Mouse (Mus musculus) bone marrow macrophage, adult 2 months (primary cell): ENCODE results near the gene Tmprss11g. TPM values are rescaled to one million over a fixed set of nuclear protein-coding genes. Genes with fewer than 3 reads are reported as not detected.

Source experiments
- H3K27ac ChIP-seq: 2 replicates; pipeline ENCODE4 v1.5.1; 2012; ENCODE audit warnings: low read depth, low read length; ENCODE audit not compliant: insufficient read depth
- H3K4me1 ChIP-seq: 2 replicates; pipeline ENCODE4 v1.6.1; 2012; ENCODE audit warnings: low read length; ENCODE audit not compliant: control insufficient read depth, insufficient read depth
- H3K4me3 ChIP-seq: 2 replicates; pipeline ENCODE4 v1.5.1; 2012; ENCODE audit warnings: mild to moderate bottlenecking, low read length, moderate library complexity; ENCODE audit not compliant: insufficient read depth
- CTCF ChIP-seq: IDR thresholded peaks from 2 replicates; pipeline ENCODE4 v1.5.1; 2012; ENCODE audit warnings: low read depth, mild to moderate bottlenecking, low read length, moderate library complexity
- POLR2A ChIP-seq: IDR thresholded peaks from 2 replicates; pipeline ENCODE4 v1.6.1; 2012; ENCODE audit warnings: mild to moderate bottlenecking, low read depth, low read length, borderline replicate concordance
- polyA plus RNA-seq: library from polyadenylated mRNA; stranded (reverse); fragments of >200 nt; gene quantifications from 2 replicates; pipeline ENCODE4 v1.2.4, GENCODE M21; 2012; ENCODE audit not compliant: missing spikeins, insufficient read depth, insufficient read length

Tmprss11g gene
- polyA plus RNA-seq, 1 experiment, result not detected

- H3K27ac ChIP-seq, result no peak overlapping the region
- TF ChIP-seq CTCF (no peak), POLR2A (no peak)
- no peaks in the 10 kb centered on the region for H3K4me1 ChIP-seq
- H3K4me3 ChIP-seq, result no peak overlapping the region
Observed at GRCm38 (mm10) chr5:86438548-86438947, 79.9 kb downstream of the Tmprss11g start.

Other genes starting within 250 kb of the Tmprss11g start
- not detected in 2 replicates for gene Tmprss11c, start 229.3 kb downstream of the Tmprss11g start, polyA plus RNA-seq
- not detected in 2 replicates for gene Tmprss11d, start 145.2 kb downstream of the Tmprss11g start, polyA plus RNA-seq
- 0.27 and 0.55 TPM in 2 replicates for gene Tmprss11a, start 49.6 kb downstream of the Tmprss11g start, polyA plus RNA-seq
- gene Tmprss11f, start 113.8 kb upstream of the Tmprss11g start, polyA plus RNA-seq, result not detected in 2 replicates
- not detected in 2 replicates for gene Tmprss11b, start 157.8 kb upstream of the Tmprss11g start, polyA plus RNA-seq
- gene Tmprss11e, start 227.2 kb upstream of the Tmprss11g start, polyA plus RNA-seq, result not detected in 2 replicates